Mouse (Mus musculus) erythroblast, embryonic 14.5 days (primary cell): ENCODE measurements around the gene Fars2. TPM values are rescaled to one million over a fixed set of nuclear protein-coding genes. Genes with fewer than 3 reads are reported as not detected.

ENCODE experiments used
- H3K27me3 ChIP-seq: 2 replicates; pipeline ENCODE4 v1.6.1; 2012; ENCODE audit warnings: inconsistent platforms; ENCODE audit not compliant: control insufficient read depth
- H3K36me3 ChIP-seq: 2 replicates; pipeline ENCODE4 v1.6.1; 2012; ENCODE audit warnings: mild to moderate bottlenecking, inconsistent platforms; ENCODE audit not compliant: control insufficient read depth
- H3K4me1 ChIP-seq: 2 replicates; pipeline ENCODE4 v1.6.1; 2012; ENCODE audit warnings: inconsistent platforms; ENCODE audit not compliant: control insufficient read depth
- H3K4me3 ChIP-seq: replicated peaks from 2 replicates; pipeline ENCODE3; 2012; ENCODE audit warnings: moderate library complexity, mild to moderate bottlenecking, inconsistent platforms
- H3K9me3 ChIP-seq: 2 replicates; pipeline ENCODE4 v1.6.1; 2012; ENCODE audit warnings: low read length, inconsistent platforms, mixed read lengths; ENCODE audit not compliant: control insufficient read depth
- GATA1 ChIP-seq: IDR thresholded peaks from 2 replicates; pipeline ENCODE4 v1.6.1; 2012; ENCODE audit warnings: low read length, inconsistent platforms, mixed read lengths
- TAL1 ChIP-seq: IDR thresholded peaks from 3 replicates; pipeline ENCODE4 v1.6.1; 2012; ENCODE audit warnings: low read length, inconsistent platforms, mixed read lengths
- polyA plus RNA-seq: library from polyadenylated mRNA; stranded (reverse); fragments of >175 nt; gene quantifications from 2 replicates; pipeline ENCODE4 v1.2.3, GENCODE M21; 2012

Gene Fars2
- polyA plus RNA-seq, 1 experiment, result 7.4 TPM

DNA sequence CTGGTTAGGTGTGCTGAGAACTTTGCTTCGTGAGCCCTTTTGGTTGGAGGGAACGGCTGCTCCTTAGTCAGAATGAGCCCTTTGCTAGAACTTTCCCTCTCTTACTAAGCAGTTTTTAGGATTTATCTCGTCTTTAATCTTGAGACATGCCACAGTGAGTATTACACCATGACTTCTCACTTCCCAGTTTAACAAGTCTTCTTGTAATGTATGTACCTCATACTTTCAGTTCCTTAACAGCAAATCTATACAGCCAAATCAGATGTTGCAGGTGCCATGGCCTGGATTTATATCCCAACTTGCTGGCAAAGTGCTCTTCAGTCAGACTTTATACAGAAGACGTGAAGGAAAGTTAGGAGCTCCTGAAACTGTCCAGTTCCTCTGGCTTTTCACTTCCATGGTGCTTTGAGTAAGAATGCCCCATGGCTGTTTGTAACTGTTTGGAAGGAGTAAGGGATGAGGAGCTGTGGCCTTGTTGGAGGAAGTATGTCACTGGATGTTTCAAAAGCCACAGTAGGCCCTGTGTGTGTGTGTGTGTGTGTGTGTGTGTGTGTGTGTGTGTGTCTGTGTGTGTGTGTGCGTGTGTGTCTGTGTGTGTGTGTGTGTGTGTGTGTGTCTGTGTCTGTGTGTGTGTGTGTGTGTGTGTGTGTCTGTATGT, 14.9 kb downstream of the Fars2 start:
- TF ChIP-seq TAL1, result no peak
- no peak for TF ChIP-seq GATA1

DNA sequence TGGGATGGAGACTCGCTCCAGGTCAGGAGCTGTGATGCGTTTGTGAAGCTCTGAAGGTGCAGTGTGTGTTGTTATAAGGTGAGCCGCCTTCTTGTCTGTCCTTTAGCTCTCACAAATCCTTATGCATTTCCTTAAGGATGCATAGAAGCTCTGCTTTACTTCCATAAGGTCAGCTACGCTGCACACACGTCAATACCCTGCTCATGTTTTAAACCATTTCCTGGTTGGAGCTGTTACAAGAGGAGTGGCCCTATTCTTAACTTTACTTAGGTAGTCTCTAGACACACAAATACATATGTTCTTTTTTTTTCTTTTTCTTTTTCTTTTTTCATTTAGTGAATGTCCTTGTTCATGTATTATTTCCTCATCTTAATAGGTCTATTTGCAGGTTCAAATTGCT, 22.5 kb downstream of the Fars2 start:
- Histone ChIP-seq H3K4me3 (no peak overlapping the region), H3K9me3 (no peaks in the 10 kb centered on the region), H3K4me1 (peaks cover 21% of the 10 kb centered on the region), H3K36me3 (no peaks in the 10 kb centered on the region), H3K27me3 (no peaks in the 10 kb centered on the region)
- no peak for TF ChIP-seq GATA1
- TF ChIP-seq TAL1, result no peak

More for the DNA sequence above, 14.9 kb downstream of the Fars2 start:
- no peaks in the 10 kb centered on the region for H3K27me3 ChIP-seq
- peaks cover 2% of the 10 kb centered on the region; the same call in 1 of the 2 replicates for H3K9me3 ChIP-seq
- peaks cover 28% of the 10 kb centered on the region for H3K4me1 ChIP-seq
- H3K4me3 ChIP-seq, result no peak overlapping the region
- H3K36me3 ChIP-seq, result peaks cover 14% of the 10 kb centered on the region

DNA sequence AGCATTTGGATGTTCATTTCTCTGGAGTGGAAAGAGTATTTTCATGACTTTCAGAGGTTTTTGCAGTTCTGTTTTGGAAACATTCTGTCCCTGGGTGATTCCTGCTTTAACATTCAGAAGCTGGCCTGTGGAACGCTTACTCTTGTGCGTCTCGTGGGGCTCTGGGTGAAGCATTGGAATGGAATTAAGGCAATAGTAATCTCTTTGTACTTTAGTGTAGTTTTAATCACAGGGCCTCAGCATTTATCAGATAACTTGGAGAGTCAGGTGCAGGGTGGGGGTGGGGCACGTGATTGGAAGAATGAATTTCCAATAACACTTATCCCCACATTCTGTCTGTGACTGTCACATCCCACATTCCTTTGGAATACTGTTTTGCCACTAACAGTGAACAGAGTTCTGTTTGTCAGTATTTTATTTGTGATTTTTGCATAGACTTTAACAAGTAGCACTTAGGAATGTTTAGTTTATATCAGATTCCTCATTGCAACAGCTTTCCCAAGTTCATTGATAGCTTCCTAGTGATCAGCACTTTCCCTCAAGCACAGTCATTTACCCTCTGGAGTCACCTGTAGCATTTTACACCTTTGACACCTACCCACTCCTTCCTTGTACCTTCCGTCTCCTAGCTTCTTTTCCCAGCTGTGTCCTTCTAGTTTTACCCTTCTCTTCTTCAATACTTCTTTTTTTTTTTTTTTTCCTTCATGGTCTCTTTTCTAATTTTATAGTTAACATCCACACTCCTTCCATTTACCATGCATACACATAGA, 23.2 kb downstream of the Fars2 start:
- H3K4me1 ChIP-seq, result peaks cover 16% of the 10 kb centered on the region
- no peaks in the 10 kb centered on the region for H3K36me3 ChIP-seq
- TF ChIP-seq GATA1 (no peak), TAL1 (no peak)
- H3K4me3 ChIP-seq, result no peak overlapping the region
- H3K9me3 ChIP-seq, result no peaks in the 10 kb centered on the region
- H3K27me3 ChIP-seq, result no peaks in the 10 kb centered on the region

DNA sequence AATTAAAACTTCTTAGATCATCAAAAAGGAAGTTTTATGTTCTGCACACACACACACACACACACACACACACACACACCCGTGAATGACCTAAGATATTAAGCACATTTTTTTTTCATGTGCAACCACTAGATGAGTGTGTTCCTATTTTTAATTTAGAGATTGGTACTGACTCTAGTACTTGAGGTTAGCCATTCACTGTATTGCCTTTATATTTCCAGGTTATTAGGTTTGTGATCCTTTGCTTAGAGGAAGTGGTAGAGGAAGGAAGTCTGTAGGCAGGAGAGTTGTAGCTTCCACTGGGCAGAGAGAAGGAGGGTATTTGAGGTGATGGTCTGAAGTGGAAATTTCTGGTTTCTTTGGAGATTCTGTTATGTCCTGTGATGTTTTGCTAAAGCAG, 28.4 kb downstream of the Fars2 start:
- Histone ChIP-seq H3K4me3 (no peak overlapping the region), H3K27me3 (no peaks in the 10 kb centered on the region), H3K4me1 (peaks cover 4% of the 10 kb centered on the region), H3K36me3 (no peaks in the 10 kb centered on the region), H3K9me3 (no peaks in the 10 kb centered on the region)
- TF ChIP-seq GATA1 (no peak), TAL1 (no peak)

DNA sequence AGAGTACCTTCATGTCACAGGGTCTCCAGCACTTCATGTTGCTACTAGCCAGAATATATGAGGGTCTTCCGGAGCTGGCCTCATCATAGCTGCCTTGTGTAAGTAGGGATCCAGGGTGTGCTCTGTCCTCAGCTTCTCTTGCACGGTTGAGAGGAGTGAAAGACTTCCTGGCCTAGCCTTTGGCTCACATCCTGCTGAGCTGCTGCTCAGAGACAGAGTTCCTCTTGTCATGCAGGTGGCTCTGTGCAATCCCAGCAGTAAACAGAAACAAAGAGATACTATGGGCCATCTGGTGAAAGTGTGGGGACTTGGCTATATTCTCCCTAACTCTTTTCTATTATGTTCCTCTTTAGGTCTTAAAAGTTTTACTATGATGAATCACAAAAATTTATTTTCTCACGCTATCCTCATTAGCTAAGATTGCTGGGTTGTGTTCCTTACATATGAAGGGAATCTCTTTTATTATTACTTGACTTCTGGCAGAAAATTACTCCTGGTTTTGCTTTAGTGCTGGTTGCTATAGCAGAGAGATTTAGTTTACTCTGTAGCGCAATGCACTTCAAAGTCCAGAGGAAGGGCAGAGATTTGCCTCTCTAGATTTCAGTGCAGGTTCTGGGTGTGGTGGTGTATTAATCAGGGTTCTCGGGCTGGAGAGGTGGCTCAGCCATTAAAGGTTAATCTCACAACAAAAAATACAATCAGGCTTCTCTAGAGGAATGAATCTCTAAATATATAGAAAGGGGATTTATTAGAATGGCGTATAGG, 32.1 kb downstream of the Fars2 start:
- Histone ChIP-seq H3K4me1 (no peaks in the 10 kb centered on the region; the same call in none of the 2 replicates), H3K9me3 (no peaks in the 10 kb centered on the region), H3K4me3 (no peak overlapping the region), H3K27me3 (no peaks in the 10 kb centered on the region), H3K36me3 (no peaks in the 10 kb centered on the region; the same call in 1 of the 2 replicates)
- TF ChIP-seq TAL1 (no peak), GATA1 (no peak)

DNA sequence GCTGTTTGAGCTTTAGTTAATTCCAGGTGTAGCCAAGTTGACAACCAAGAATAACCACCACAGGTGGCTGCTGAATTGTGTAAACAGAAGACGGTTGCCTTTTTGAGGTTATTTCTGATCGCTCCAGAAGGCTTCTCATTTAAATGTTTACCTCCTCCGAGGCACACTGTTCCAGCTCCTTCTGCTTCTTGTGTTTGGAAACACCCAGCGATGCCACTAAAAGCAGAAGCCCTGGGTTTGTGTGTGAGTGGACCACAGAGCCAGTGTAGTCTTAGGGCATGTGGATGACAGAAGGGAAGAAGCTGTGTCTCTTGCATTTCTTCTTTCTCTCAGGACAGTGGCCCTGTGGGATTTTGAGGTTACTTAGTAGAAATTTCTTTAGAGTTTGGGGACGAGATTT, 33.1 kb downstream of the Fars2 start:
- no peak for TF ChIP-seq GATA1
- no peak for TF ChIP-seq TAL1
- no peak overlapping the region for H3K4me3 ChIP-seq

DNA sequence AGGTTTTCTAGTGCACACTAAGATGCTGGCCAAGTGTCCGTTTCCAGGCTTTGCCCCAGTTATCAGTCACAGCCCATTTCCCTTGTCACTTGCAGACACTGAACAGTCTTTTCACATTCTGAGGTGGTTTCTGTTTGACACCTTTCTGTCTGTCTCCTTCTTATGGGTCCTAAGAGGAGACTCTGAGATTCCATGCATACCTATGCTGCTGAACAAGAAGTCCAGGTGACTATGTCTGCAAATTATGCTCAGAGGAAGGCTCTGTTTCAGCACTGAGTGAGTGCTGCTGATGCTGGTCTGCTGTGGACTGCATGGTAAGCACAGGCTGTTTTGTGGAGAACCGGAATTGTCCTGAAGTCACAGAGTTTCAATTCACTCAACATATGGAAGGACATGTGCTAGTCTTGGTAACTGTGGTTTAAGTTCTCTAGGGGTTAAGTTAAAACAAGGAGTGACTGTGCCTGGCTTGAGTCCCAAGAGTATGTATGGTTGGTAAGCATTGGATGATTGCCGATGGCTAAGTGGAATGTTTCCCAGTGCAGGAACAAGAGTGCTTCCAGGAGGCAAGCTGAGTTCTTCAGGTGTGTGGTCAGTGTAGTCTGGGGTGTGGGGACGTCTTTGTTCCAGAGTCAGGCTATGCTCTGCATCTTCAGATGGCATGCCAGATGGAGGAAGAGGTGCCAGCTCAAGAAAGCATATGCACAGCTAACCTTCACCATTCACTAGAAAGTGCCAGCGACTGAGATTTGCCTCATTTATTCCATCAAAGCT, 35.7 kb downstream of the Fars2 start:
- Histone ChIP-seq H3K9me3 (no peaks in the 10 kb centered on the region), H3K27me3 (no peaks in the 10 kb centered on the region), H3K36me3 (no peaks in the 10 kb centered on the region; the same call in 1 of the 2 replicates), H3K4me1 (no peaks in the 10 kb centered on the region; the same call in none of the 2 replicates), H3K4me3 (no peak overlapping the region)
- TF ChIP-seq TAL1, result no peak
- TF ChIP-seq GATA1, result no peak

More for the DNA sequence above, 33.1 kb downstream of the Fars2 start:
- Histone ChIP-seq H3K9me3 (no peaks in the 10 kb centered on the region), H3K36me3 (no peaks in the 10 kb centered on the region; the same call in 1 of the 2 replicates), H3K4me1 (no peaks in the 10 kb centered on the region; the same call in none of the 2 replicates), H3K27me3 (no peaks in the 10 kb centered on the region)

DNA sequence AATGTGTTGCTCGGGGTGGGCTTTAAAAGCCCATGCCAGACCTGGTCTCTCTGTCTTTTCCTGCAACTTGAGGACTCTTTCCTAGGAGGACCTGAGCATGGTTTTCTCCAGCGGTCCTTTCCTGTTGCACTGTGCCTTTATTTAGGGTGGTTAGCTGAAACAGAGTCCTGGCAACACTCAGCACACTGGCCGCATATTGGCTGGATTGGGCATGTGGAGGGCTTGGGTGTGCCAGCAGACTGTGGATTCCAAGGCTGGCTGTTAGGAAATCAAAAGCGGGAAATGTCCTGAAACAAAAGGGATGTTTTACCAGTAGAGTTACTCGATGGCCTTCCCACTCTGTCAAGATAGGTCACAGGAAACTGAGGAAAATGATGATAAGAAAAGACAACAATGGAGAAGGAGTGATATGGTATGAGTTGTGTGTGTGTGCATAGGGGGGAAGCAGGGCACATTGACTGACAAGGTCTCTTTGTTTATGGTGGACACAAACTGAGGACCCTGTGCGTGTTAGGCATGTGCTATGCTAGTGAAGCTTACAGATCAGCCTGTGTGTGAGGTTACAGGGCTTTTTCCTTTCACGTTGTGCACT, 39.2 kb downstream of the Fars2 start:
- Histone ChIP-seq H3K27me3 (no peaks in the 10 kb centered on the region), H3K4me3 (no peak overlapping the region)

More for the DNA sequence above, 39.2 kb downstream of the Fars2 start:
- no peaks in the 10 kb centered on the region; the same call in 1 of the 2 replicates for H3K4me1 ChIP-seq
- TF ChIP-seq GATA1 (no peak), TAL1 (no peak)
- no peaks in the 10 kb centered on the region for H3K9me3 ChIP-seq
- no peaks in the 10 kb centered on the region; the same call in 1 of the 2 replicates for H3K36me3 ChIP-seq
